Mouse (Mus musculus) embryonic facial prominence, embryonic 11.5 days (tissue): ENCODE data around the gene Plxdc1. TPM values are rescaled to one million over a fixed set of nuclear protein-coding genes. Genes with fewer than 3 reads are reported as not detected.
A peak's percentile ranks its signal among the peaks of the same experiment; 100 is the strongest.

Experiments
- ATAC-seq: fragments of 200-750 bp; cut with Nextera tagmentation; replicated peaks from 2 replicates; pipeline ENCODE4 v1.8.0; 2017; ENCODE audit warnings: low read depth; ENCODE audit not compliant: insufficient number of reproducible peaks, low FRiP score, low TSS enrichment
- DNase-seq: peaks from one replicate; pipeline ENCODE4 v3.0.0-alpha.2; 2015; ENCODE audit warnings: low spot score
- H3K27ac ChIP-seq: fragments of 300-500 bp; sonication (generic); replicated peaks from 2 replicates; pipeline ENCODE4 v1.5.1; 2014; ENCODE audit warnings: mild to moderate bottlenecking, low read depth, low read length, control low read depth
- H3K27me3 ChIP-seq: fragments of 300-500 bp; sonication (generic); 2 replicates; pipeline ENCODE4 v1.6.1; 2014; ENCODE audit warnings: mild to moderate bottlenecking, low read length, moderate library complexity, mixed read lengths; ENCODE audit not compliant: control insufficient read depth, insufficient read depth
- H3K36me3 ChIP-seq: fragments of 300-500 bp; sonication (generic); replicated peaks from 2 replicates; pipeline ENCODE4 v1.6.1; 2014; ENCODE audit warnings: low read depth, mild to moderate bottlenecking, low read length, moderate library complexity, mixed read lengths; ENCODE audit not compliant: control insufficient read depth, insufficient read depth
- H3K4me1 ChIP-seq: fragments of 300-500 bp; sonication (generic); 2 replicates; pipeline ENCODE4 v1.6.1; 2014; ENCODE audit warnings: low read length, mixed read lengths; ENCODE audit not compliant: control insufficient read depth, insufficient read depth
- H3K4me2 ChIP-seq: fragments of 300-500 bp; sonication (generic); 2 replicates; pipeline ENCODE4 v1.6.1; 2014; ENCODE audit warnings: low read depth, mild to moderate bottlenecking, control low read depth, low read length, moderate library complexity
- H3K4me3 ChIP-seq: fragments of 300-500 bp; sonication (generic); 2 replicates; pipeline ENCODE4 v1.5.1; 2014; ENCODE audit warnings: low read depth, low read length, control low read depth
- H3K9ac ChIP-seq: fragments of 300-500 bp; sonication (generic); replicated peaks from 2 replicates; pipeline ENCODE4 v1.6.1; 2014; ENCODE audit warnings: mild to moderate bottlenecking, control low read depth, low read length
- H3K9me3 ChIP-seq: fragments of 300-500 bp; sonication (generic); replicated peaks from 2 replicates; pipeline ENCODE4 v1.6.1; 2016; ENCODE audit warnings: mild to moderate bottlenecking, low read length, inconsistent platforms, mixed read lengths; ENCODE audit not compliant: control insufficient read depth
- WGBS: fragments of 180-500 bp; shearing (Covaris S2); extraction: QIAGEN DNeasy Blood & Tissue Kit; methylation state at CpG from one replicate; pipeline ENCODE4 v1.1.7; 2014; 5-methylcytosine and 5-hydroxymethylcytosine counted together
- polyA plus RNA-seq: library from polyadenylated mRNA; unstranded; fragments of >200 nt; fragmentation: Nextera tagmentation; extraction: Ambion mirVana; gene quantifications from 2 replicates; pipeline ENCODE4 v1.2.1, GENCODE M21; 2014

Gene Plxdc1
- polyA plus RNA-seq, 1 experiment from 2014 or later = 0.11 TPM

GRCm38 (mm10) chr11:97896655-97897054, 89.6 kb downstream of the Plxdc1 start:
- Histone ChIP-seq H3K27me3 (no peaks in the 10 kb centered on the region), H3K4me2 (no peak overlapping the region), H3K27ac (no peak overlapping the region), H3K9me3 (no peaks in the 10 kb centered on the region), H3K4me3 (no peak overlapping the region), H3K36me3 (no peaks in the 10 kb centered on the region), H3K9ac (no peak overlapping the region), H3K4me1 (no peaks in the 10 kb centered on the region)
- no peak for DNase-seq
- 81% methylated on average over 4 of the region's 4 CpGs for WGBS
- ATAC-seq = no peak

- ATAC-seq = no peak
- no peaks in the 10 kb centered on the region for H3K9me3 ChIP-seq
- 71% methylated on average over 5 of the region's 5 CpGs for WGBS
- no peak overlapping the region for H3K27ac ChIP-seq
- H3K4me2 ChIP-seq = no peak overlapping the region
- no peaks in the 10 kb centered on the region for H3K27me3 ChIP-seq
- H3K4me1 ChIP-seq = no peaks in the 10 kb centered on the region
- no peak overlapping the region for H3K4me3 ChIP-seq
- no peak for DNase-seq
- H3K9ac ChIP-seq = no peak overlapping the region
- no peaks in the 10 kb centered on the region for H3K36me3 ChIP-seq
Observed at GRCm38 (mm10) chr11:97891821-97892220, 94.4 kb downstream of the Plxdc1 start.

- Histone ChIP-seq H3K4me3 (no peak overlapping the region), H3K4me2 (no peak overlapping the region), H3K27ac (no peak overlapping the region), H3K9ac (no peak overlapping the region), H3K27me3 (no peaks in the 10 kb centered on the region), H3K36me3 (no peaks in the 10 kb centered on the region), H3K9me3 (no peaks in the 10 kb centered on the region), H3K4me1 (no peaks in the 10 kb centered on the region)
- ATAC-seq = no peak
- DNase-seq = no peak
- WGBS = 95% methylated on average over 2 of the region's 2 CpGs
Observed at GRCm38 (mm10) chr11:97885296-97885915, 100.8 kb downstream of the Plxdc1 start.

- Histone ChIP-seq H3K36me3 (no peaks in the 10 kb centered on the region), H3K4me2 (peak overlapping the region; percentile 21; the same call in 1 of the 2 replicates), H3K27me3 (no peaks in the 10 kb centered on the region), H3K4me3 (peak overlapping the region; percentile 46), H3K9ac (0 out of 2 replicates have a peak overlapping the region, but pooled peaks have one; percentile 2), H3K9me3 (no peaks in the 10 kb centered on the region), H3K4me1 (no peaks in the 10 kb centered on the region), H3K27ac (no peak overlapping the region)
- ATAC-seq = no peak
- WGBS = 26% methylated on average over 7 of the region's 7 CpGs
- DNase-seq = no peak
Observed at GRCm38 (mm10) chr11:97884601-97885185, 101.6 kb downstream of the Plxdc1 start.

- peak within 1 kb of the TSS; percentile 53 for H3K9ac ChIP-seq
- H3K36me3 ChIP-seq = no peaks in the 10 kb centered on the region
- peak within 1 kb of the TSS; percentile 21 for H3K4me2 ChIP-seq
- H3K27ac ChIP-seq = peak within 1 kb of the TSS; percentile 54
- H3K4me1 ChIP-seq = no peaks in the 10 kb centered on the region
- under 1% methylated on average over 37 of the region's 37 CpGs for WGBS
- ATAC-seq (peak; percentile 93), DNase-seq (peak; percentile 99)
- H3K4me3 ChIP-seq = peak within 1 kb of the TSS; percentile 46
- no peaks in the 10 kb centered on the region for H3K27me3 ChIP-seq
- no peaks in the 10 kb centered on the region for H3K9me3 ChIP-seq
Observed at GRCm38 (mm10) chr11:97883918-97884600, 102.2 kb downstream of the Plxdc1 start, which contains the start of gene Fbxo47. Gene Fbxo47 (minus strand): TSS chr11:97884154.

- H3K36me3 ChIP-seq = no peaks in the 10 kb centered on the region
- H3K27ac ChIP-seq = peak overlapping the region; percentile 48
- H3K4me1 ChIP-seq = no peaks in the 10 kb centered on the region
- H3K9me3 ChIP-seq = no peaks in the 10 kb centered on the region
- no peak for ATAC-seq
- H3K27me3 ChIP-seq = no peaks in the 10 kb centered on the region
- peak overlapping the region; percentile 53 for H3K9ac ChIP-seq
- DNase-seq = peak; percentile 78
- peak overlapping the region; percentile 46 for H3K4me3 ChIP-seq
- peak overlapping the region; percentile 21 for H3K4me2 ChIP-seq
- 3% methylated on average over 26 of the region's 26 CpGs for WGBS
Observed at GRCm38 (mm10) chr11:97883542-97883917, 102.7 kb downstream of the Plxdc1 start.

- no peak overlapping the region for H3K27ac ChIP-seq
- H3K9ac ChIP-seq = no peak overlapping the region
- no peak overlapping the region for H3K4me3 ChIP-seq
- H3K9me3 ChIP-seq = no peaks in the 10 kb centered on the region
- ATAC-seq = no peak
- H3K36me3 ChIP-seq = no peaks in the 10 kb centered on the region
- DNase-seq = no peak
- H3K4me2 ChIP-seq = no peak overlapping the region
- WGBS = 89% methylated on average over 4 of the region's 4 CpGs
- no peaks in the 10 kb centered on the region for H3K27me3 ChIP-seq
- no peaks in the 10 kb centered on the region for H3K4me1 ChIP-seq
Observed at GRCm38 (mm10) chr11:97880362-97880761, 105.9 kb downstream of the Plxdc1 start.

GRCm38 (mm10) chr11:97877341-97877740, 108.9 kb downstream of the Plxdc1 start:
- H3K27me3 ChIP-seq = no peaks in the 10 kb centered on the region
- DNase-seq = no peak
- H3K9me3 ChIP-seq = no peaks in the 10 kb centered on the region
- 87% methylated on average over 2 of the region's 2 CpGs for WGBS
- no peak overlapping the region for H3K9ac ChIP-seq
- no peak overlapping the region for H3K4me2 ChIP-seq
- no peaks in the 10 kb centered on the region for H3K36me3 ChIP-seq
- ATAC-seq = no peak
- no peaks in the 10 kb centered on the region for H3K4me1 ChIP-seq
- H3K4me3 ChIP-seq = no peak overlapping the region
- no peak overlapping the region for H3K27ac ChIP-seq
